Mouse (Mus musculus) small intestine, adult 2 months (tissue): Measurements from ENCODE around the gene Crtc3. TPM values are rescaled to one million over a fixed set of nuclear protein-coding genes. Genes with fewer than 3 reads are reported as not detected.

Experiments used
- H3K27ac ChIP-seq: fragments of 200-500 bp; 2 replicates; pipeline ENCODE4 v1.5.1; 2012; ENCODE audit warnings: low read depth, low read length, control low read depth, inconsistent platforms; ENCODE audit not compliant: insufficient read depth
- H3K27me3 ChIP-seq: fragments of 200-500 bp; 2 replicates; pipeline ENCODE4 v1.6.1; 2012; ENCODE audit warnings: mild to moderate bottlenecking, moderate library complexity, low read length, inconsistent platforms; ENCODE audit not compliant: control insufficient read depth, insufficient read depth
- H3K36me3 ChIP-seq: fragments of 200-500 bp; 2 replicates; pipeline ENCODE4 v1.6.1; 2012; ENCODE audit warnings: mild to moderate bottlenecking, low read length, control low read depth, inconsistent platforms; ENCODE audit not compliant: control insufficient read depth, insufficient read depth
- H3K4me1 ChIP-seq: fragments of 200-500 bp; 2 replicates; pipeline ENCODE4 v1.6.1; 2012; ENCODE audit warnings: low read length, inconsistent platforms, mixed read lengths; ENCODE audit not compliant: control insufficient read depth, insufficient read depth, insufficient read length
- H3K4me3 ChIP-seq: fragments of 200-500 bp; 2 replicates; pipeline ENCODE4 v1.5.1; 2012; ENCODE audit warnings: low read depth, mild to moderate bottlenecking, control low read depth, inconsistent platforms, low read length, moderate library complexity
- CTCF ChIP-seq: fragments of 200-500 bp; IDR thresholded peaks from 2 replicates; pipeline ENCODE4 v1.5.1; 2012; ENCODE audit warnings: low read depth, mild to moderate bottlenecking, control low read depth, inconsistent platforms, low read length, moderate library complexity, mixed read lengths; ENCODE audit not compliant: insufficient replicate concordance, insufficient read length; ENCODE audit errors: extremely low read depth
- POLR2A ChIP-seq: fragments of 200-500 bp; IDR thresholded peaks from 2 replicates; pipeline ENCODE4 v1.6.1; 2012; ENCODE audit warnings: low read depth, mild to moderate bottlenecking, control low read depth, inconsistent platforms, low read length, moderate library complexity
- WGBS: fragments of 180-500 bp; shearing (Covaris S2); methylation state at CpG from one replicate; pipeline ENCODE4 v1.1.7; 2018; 5-methylcytosine and 5-hydroxymethylcytosine counted together
- polyA plus RNA-seq: library from polyadenylated mRNA; depleted of rRNA; stranded (reverse); fragments of >200 nt; gene quantifications from 2 replicates; pipeline ENCODE4 v1.2.3, GENCODE M21; 2012

The Crtc3 gene
- polyA plus RNA-seq, 1 experiment, result 15.7 TPM

DNA sequence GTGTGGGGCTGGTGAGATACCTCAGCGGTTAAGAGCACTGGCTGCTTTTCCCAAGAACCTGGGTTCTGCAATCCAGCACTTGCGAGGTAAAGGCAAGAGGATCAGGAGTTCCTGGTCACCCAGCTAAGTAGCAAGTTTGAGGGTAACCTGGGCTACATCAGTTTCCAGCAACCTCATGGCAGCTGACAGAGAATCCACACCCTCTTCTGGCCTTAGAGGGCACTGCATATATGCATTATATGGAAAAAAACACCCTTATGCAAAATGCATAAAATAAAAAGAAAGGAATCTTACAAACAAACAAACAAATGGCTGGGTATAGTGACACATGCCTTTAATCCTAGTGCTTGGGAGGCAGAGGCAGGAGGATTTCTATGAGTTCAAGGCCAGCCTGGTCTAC is 55.0 kb downstream of the Crtc3 start:
- Histone ChIP-seq H3K36me3 (no peaks in the 10 kb centered on the region), H3K4me3 (no peak overlapping the region), H3K27ac (no peak overlapping the region), H3K4me1 (peaks cover 23% of the 10 kb centered on the region), H3K27me3 (no peaks in the 10 kb centered on the region)
- 95% methylated on average over 2 of the region's 2 CpGs for WGBS
- TF ChIP-seq POLR2A (no peak), CTCF (peak; percentile 10; the same call in 1 of the 2 replicates)

DNA sequence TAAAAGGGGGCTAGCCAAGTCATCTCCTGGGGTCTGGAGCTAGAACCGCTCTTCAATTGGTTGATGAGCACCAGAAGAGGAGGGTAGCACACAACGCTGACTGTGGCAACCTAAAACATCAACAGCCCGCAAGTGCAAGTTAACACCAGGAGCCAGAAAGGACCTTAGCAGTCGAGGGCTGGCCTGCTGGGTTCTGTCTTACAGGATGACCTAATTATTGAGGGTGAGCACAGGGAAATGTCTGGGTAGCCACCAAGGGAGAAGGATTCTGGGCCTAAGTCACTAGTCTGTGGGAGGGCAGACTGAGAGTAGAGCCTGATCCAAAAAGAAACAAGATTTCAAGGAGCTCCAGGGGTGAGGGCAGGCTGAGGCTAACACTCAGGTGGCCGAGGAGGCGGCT is 56.7 kb downstream of the Crtc3 start:
- H3K4me1 ChIP-seq, result peaks cover 25% of the 10 kb centered on the region

DNA sequence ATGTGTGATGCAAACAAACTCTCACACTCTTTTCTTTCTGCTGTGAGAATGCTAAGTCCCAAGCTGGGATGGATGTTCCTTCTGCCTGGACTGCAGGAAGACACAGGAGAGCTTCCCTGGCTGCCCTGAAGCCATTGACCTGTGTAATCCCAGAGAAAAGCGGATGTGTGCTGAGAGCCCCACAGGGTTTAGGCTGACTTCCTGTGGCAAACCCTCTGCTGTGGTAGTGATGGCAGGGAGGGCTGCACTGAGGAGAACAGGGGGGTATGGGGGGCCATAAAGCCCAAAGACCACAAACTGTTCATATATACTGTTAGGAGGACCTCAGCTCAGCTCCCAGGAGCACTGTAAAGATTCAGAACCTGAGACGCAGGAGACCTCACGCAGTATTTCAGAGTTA is 57.3 kb downstream of the Crtc3 start:
- no peak overlapping the region for H3K27ac ChIP-seq
- WGBS, result 89% methylated on average over 3 of the region's 3 CpGs
- no peak overlapping the region for H3K4me3 ChIP-seq
- H3K27me3 ChIP-seq, result no peaks in the 10 kb centered on the region
- TF ChIP-seq POLR2A (no peak), CTCF (no peak)
- H3K36me3 ChIP-seq, result no peaks in the 10 kb centered on the region
- H3K4me1 ChIP-seq, result peaks cover 22% of the 10 kb centered on the region

More for the DNA sequence above, 56.7 kb downstream of the Crtc3 start:
- Histone ChIP-seq H3K27me3 (no peaks in the 10 kb centered on the region), H3K27ac (no peak overlapping the region), H3K4me3 (no peak overlapping the region), H3K36me3 (no peaks in the 10 kb centered on the region)
- TF ChIP-seq CTCF, result no peak
- TF ChIP-seq POLR2A, result no peak
- WGBS, result 86% methylated on average over 6 of the region's 6 CpGs

DNA sequence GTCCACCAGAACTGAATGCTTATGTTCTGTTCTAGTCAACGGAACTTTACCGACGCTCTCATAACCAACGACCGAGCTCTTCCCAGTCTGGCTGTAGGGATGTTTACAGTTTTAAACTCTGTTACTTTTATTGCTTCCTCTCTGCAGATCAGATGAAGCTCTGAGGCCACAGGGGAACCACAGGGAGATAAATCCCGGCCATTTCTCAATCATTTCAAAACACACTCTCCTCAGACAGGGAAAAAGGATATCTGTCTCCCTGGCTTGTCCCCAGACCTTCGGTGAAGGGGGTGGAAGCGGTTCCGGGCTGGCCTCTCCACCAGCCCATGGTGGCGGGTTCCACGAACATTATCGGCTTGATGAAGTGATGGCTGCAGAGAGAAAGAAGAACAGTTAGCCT is 59.3 kb downstream of the Crtc3 start:
- 10% methylated on average over 12 of the region's 12 CpGs for WGBS
- H3K27me3 ChIP-seq, result no peaks in the 10 kb centered on the region
- H3K4me1 ChIP-seq, result peaks cover 17% of the 10 kb centered on the region
- peak overlapping the region; percentile 58; the same call in 1 of the 2 replicates for H3K27ac ChIP-seq
- no peaks in the 10 kb centered on the region for H3K36me3 ChIP-seq
- TF ChIP-seq CTCF (no peak), POLR2A (no peak)
- H3K4me3 ChIP-seq, result no peak overlapping the region

DNA sequence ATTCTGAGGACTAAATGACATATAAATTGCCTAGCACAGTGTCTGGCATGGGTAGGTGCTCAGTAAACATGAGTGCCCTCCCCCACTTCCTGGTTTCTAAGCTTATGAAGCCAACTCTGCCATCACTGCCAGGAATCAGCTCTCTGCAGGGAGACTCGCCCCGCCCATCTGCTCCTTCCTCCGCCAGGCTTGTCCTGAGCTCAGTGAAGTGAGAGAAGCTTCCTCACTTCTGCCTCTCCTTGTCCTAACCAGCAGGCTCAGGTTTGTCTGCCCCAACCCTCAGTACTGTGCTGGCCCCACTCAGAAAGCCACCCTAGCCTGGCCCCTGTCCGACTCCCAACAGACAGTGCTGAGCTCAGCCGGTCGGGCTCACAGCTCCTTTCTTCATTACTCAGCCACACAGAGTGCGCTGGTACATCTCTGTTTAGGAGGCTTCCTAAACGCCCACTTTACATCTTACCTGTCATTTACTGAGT is 59.9 kb downstream of the Crtc3 start:
- Histone ChIP-seq H3K27me3 (no peaks in the 10 kb centered on the region), H3K27ac (peak overlapping the region; percentile 58), H3K36me3 (no peaks in the 10 kb centered on the region), H3K4me1 (peaks cover 17% of the 10 kb centered on the region), H3K4me3 (peak overlapping the region; percentile 47)
- 9% methylated on average over 8 of the region's 8 CpGs for WGBS
- TF ChIP-seq CTCF (no peak), POLR2A (no peak)

DNA sequence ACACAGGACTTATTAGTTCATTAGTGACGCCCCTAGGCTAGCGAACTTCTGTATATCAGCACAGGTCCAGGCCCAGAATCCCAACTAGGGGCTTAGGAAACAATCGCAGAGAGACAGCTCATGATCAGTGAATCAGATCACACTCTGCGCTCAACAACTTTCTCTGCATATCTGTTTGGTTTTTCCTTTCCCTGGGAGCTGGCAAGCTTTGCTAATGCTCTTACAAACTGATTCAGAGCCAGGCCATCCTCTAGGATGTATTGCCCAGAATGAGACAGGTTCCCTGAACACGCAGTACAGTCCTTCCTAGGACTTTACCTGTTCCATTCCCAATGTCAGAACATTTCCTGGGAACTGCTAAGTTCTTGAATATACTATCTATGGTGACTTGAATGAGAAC is 61.7 kb downstream of the Crtc3 start:
- TF ChIP-seq CTCF (no peak), POLR2A (no peak)
- 92% methylated on average over 5 of the region's 5 CpGs for WGBS
- no peak overlapping the region for H3K4me3 ChIP-seq
- H3K27me3 ChIP-seq, result no peaks in the 10 kb centered on the region
- H3K36me3 ChIP-seq, result no peaks in the 10 kb centered on the region
- H3K4me1 ChIP-seq, result peaks cover 17% of the 10 kb centered on the region
- H3K27ac ChIP-seq, result no peak overlapping the region

DNA sequence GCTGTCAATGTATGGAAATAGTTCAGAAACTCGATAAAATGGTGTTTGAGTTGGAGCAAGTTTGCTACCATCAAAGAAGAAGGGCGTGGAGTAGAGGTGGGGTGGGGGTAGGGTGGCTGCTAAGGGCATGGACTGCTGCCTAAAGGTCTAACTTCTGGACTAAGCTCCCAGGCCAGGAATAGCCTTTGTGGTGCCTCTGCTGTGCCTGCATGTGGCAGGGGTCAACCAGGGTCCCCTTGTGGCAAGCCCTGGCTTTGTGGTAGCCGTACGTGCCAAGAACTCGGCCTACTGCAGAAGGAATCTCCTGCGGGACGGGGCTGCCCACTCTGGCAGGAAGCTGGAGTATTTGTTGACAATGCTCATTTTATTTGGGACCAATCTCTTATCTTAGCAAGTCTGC is 62.8 kb downstream of the Crtc3 start:
- Histone ChIP-seq H3K27me3 (no peaks in the 10 kb centered on the region), H3K4me3 (no peak overlapping the region), H3K27ac (no peak overlapping the region), H3K36me3 (no peaks in the 10 kb centered on the region), H3K4me1 (peaks cover 14% of the 10 kb centered on the region)
- WGBS, result 80% methylated on average over 7 of the region's 7 CpGs
- TF ChIP-seq CTCF (no peak), POLR2A (no peak)

DNA sequence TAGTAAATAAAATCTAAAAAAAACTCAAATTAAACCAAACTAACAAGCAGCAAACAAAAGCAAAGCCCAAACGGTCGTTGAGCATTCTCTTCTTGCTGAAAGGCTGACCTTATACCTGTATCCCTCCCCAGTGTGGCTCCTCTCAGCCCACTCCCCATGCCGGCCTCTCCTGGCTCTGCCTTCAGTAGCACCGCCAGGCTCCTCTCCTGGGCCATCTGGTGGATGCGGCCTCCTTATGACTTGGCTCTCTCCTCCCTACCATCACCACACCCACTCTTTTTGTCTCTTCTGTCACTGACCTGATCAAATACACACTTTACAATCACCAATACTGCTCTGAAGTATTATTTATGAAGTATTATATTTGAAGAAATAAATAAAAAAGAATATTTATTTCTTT is 65.4 kb downstream of the Crtc3 start:
- H3K27ac ChIP-seq, result no peak overlapping the region
- H3K36me3 ChIP-seq, result no peaks in the 10 kb centered on the region
- 92% methylated on average over 5 of the region's 5 CpGs for WGBS
- no peaks in the 10 kb centered on the region for H3K27me3 ChIP-seq
- no peak overlapping the region for H3K4me3 ChIP-seq
- TF ChIP-seq POLR2A, result no peak
- TF ChIP-seq CTCF, result no peak
- peaks cover under 1% of the 10 kb centered on the region for H3K4me1 ChIP-seq
